Mouse (Mus musculus): Measurements from ENCODE around the gene Commd1.

DNA sequence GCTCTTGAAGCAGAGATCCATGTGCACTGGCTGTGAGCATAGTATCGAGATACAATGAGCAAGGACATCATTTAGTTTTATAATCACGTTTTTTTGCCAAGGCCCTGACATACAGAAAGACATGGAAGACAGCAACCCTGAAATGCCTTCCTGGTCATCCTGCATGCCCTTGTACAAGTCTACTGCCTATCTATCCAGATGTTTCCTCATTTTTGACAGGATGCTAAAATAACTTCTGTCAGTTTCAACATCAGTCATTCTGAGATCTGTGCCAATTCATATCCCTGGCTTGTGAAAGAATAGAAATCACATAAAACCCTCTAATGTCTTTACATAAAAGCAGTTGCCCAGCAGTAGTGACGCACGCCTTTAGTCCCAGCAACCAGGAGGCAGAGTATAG lies 85.1 kb downstream of the Commd1 start:
- TF ChIP-seq POLR2A (IDR thresholded peaks at IDR 0.05; ENCODE audit: borderline replicate concordance, control insufficient read depth, low read depth, low read length) = no peak
- TF ChIP-seq CTCF (IDR thresholded peaks at IDR 0.05; ENCODE audit: control insufficient read depth, insufficient read depth, low read length) = no peak
